Mouse (Mus musculus): ENCODE measurements at regions not wholly inside any gene's neighbourhood (a gene's known extent, or its start where the extent isn't known, plus 50 kb on each side); places are given as distances from the start of the nearest gene placed in this dataset.

DNA sequence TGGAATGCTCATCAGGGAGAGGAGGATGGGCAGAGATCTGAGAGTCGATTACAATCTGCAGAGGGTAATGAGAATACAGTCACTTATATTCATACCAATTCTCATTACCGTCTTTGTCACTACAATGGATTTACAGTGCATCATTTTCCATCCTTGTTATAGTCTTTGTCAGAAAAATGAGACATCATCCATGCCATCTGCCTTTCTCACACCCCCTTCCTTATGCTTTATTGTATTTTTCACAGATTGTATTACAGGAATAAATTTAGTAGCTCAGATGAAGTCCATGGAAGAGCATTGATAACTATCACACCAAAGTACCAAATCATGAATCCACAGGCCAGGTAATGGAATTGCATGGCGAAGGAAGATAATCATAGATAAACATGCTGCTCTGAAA is 779.5 kb downstream of the Cenpc1 start:
- DNase-seq (ENCODE audit: low spot score in 2 of 2): no peak

DNA sequence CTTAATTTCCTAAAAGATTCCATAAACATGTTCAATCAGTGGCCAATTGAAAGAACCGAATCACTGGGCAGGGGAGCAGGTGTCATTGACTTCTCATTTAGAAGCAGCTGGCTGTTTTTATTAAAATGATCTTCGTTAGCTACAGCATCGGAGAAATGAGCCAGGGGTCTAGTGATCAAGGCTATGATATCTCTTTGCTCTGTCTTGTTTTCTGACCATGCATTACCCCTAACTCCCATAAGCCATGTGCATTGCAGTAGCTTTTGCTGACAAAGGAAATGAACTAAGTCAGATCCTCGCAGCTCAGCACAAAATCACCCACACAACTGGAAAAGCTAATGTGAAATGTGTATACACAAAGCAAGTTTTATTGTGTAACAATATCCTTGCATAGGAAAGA is 816.9 kb downstream of the Cenpc1 start:
- no peak for DNase-seq (ENCODE audit: low spot score in 2 of 2)

- DNase-seq (ENCODE audit: low spot score in 2 of 2): no peak
These were observed 823.2 kb upstream of the Epha5 start for GRCm38 (mm10) chr5:85240380-85240779.

GRCm38 (mm10) chr5:85239509-85240031 is 822.4 kb upstream of the Epha5 start:
- DNase-seq (ENCODE audit: low spot score in 2 of 2): peak in 1 of 2 experiments; percentile 8
